Mouse (Mus musculus) lung, adult 2 months (tissue): ENCODE measurements around the gene Maf.

Source experiments
- CTCF ChIP-seq: fragments of 200-500 bp; IDR thresholded peaks from 2 replicates; pipeline ENCODE4 v1.5.1; 2011; ENCODE audit warnings: mild to moderate bottlenecking, low read length, control low read depth; ENCODE audit not compliant: insufficient read depth
- POLR2A ChIP-seq: fragments of 200-500 bp; IDR thresholded peaks from 2 replicates; pipeline ENCODE4 v1.6.1; 2011; ENCODE audit warnings: low read depth, mild to moderate bottlenecking, control low read depth, low read length, borderline replicate concordance; ENCODE audit errors: extremely low read depth

- TF ChIP-seq CTCF (no peak), POLR2A (no peak)
Observed at GRCm38 (mm10) chr8:115726807-115727206, 19.2 kb upstream of the Maf start.
